Mouse (Mus musculus) liver, adult 2 months (tissue): ENCODE measurements around the gene Catsperd. TPM values are rescaled to one million over a fixed set of nuclear protein-coding genes. Genes with fewer than 3 reads are reported as not detected.
"Not testable (repeated sequence)": the region's sequence is repeated elsewhere in the genome, so short reads cannot be mapped to it uniquely, and the experiment has no call there.

Source experiments
- DNase-seq: peaks from one replicate; pipeline ENCODE4 v3.0.0-alpha.2; 2011; ENCODE audit warnings: low read depth, low spot score; ENCODE audit errors: extremely low read depth
- H3K27ac ChIP-seq: fragments of 200-500 bp; replicated peaks from 2 replicates; pipeline ENCODE4 v1.5.1; 2012; ENCODE audit warnings: low read depth, mild to moderate bottlenecking, control low read depth, inconsistent platforms, low read length; ENCODE audit not compliant: insufficient read depth
- H3K27me3 ChIP-seq: fragments of 200-500 bp; 2 replicates; pipeline ENCODE4 v1.6.1; 2012; ENCODE audit warnings: mild to moderate bottlenecking, moderate library complexity, low read length, inconsistent platforms; ENCODE audit not compliant: control insufficient read depth, insufficient read depth
- H3K36me3 ChIP-seq: fragments of 200-500 bp; 2 replicates; pipeline ENCODE4 v1.6.1; 2012; ENCODE audit warnings: low read length, inconsistent platforms; ENCODE audit not compliant: control insufficient read depth, insufficient read depth
- H3K4me1 ChIP-seq: fragments of 200-500 bp; 2 replicates; pipeline ENCODE4 v1.6.1; 2011; ENCODE audit warnings: low read length; ENCODE audit not compliant: control insufficient read depth, insufficient read depth
- H3K4me3 ChIP-seq: fragments of 200-500 bp; 2 replicates; pipeline ENCODE4 v1.5.1; 2011; ENCODE audit warnings: low read depth, mild to moderate bottlenecking, control low read depth, low read length, moderate library complexity; ENCODE audit not compliant: insufficient read depth
- H3K79me2 ChIP-seq: fragments of 200-500 bp; 2 replicates; pipeline ENCODE4 v1.6.1; 2012; ENCODE audit warnings: inconsistent platforms, mild to moderate bottlenecking, low read length, moderate library complexity; ENCODE audit not compliant: control insufficient read depth, insufficient read depth
- H3K9ac ChIP-seq: fragments of 200-500 bp; 2 replicates; pipeline ENCODE4 v1.6.1; 2012; ENCODE audit warnings: low read depth, mild to moderate bottlenecking, control low read depth, inconsistent platforms, low read length
- CTCF ChIP-seq: fragments of 200-500 bp; IDR thresholded peaks from 2 replicates; pipeline ENCODE4 v1.5.1; 2011; ENCODE audit warnings: low read depth, low read length, control low read depth
- POLR2A ChIP-seq: fragments of 200-500 bp; IDR thresholded peaks from 2 replicates; pipeline ENCODE4 v1.6.1; 2011; ENCODE audit warnings: low read length, control low read depth; ENCODE audit not compliant: insufficient read depth; ENCODE audit errors: extremely low read depth
- WGBS: fragments of 180-500 bp; shearing (Covaris S2); methylation state at CpG from one replicate; pipeline ENCODE4 v1.1.7; 2018; 5-methylcytosine and 5-hydroxymethylcytosine counted together
- polyA plus RNA-seq: library from polyadenylated mRNA; depleted of rRNA; stranded (reverse); fragments of >200 nt; gene quantifications from 2 replicates; pipeline ENCODE4 v1.2.3, GENCODE M21; 2012
- total RNA-seq: library from RNA; depleted of rRNA; stranded (reverse); fragments of >200 nt; gene quantifications from 2 replicates; pipeline ENCODE4 v1.2.3, GENCODE M21; 2014

Catsperd gene
- total and polyA plus RNA-seq, 2 experiments: 1.0 to 4.0 TPM

GRCm38 (mm10) chr17:56625495-56625894, 2.4 kb upstream of the Catsperd start:
- WGBS: 44% methylated on average over 3 of the region's 3 CpGs
- Histone ChIP-seq H3K27me3 (no peaks in the 10 kb centered on the region), H3K36me3 (peaks cover 10% of the 10 kb centered on the region; the same call in 1 of the 2 replicates), H3K4me3 (no peak overlapping the region), H3K27ac (no peak overlapping the region), H3K4me1 (peaks cover 10% of the 10 kb centered on the region; the same call in 1 of the 2 replicates), H3K79me2 (peaks cover 15% of the 10 kb centered on the region), H3K9ac (no peak overlapping the region)
- no peak for DNase-seq
- TF ChIP-seq CTCF: no peak
- no peak for TF ChIP-seq POLR2A

- H3K27me3 ChIP-seq: no peaks in the 10 kb centered on the region
- H3K79me2 ChIP-seq: peaks cover 15% of the 10 kb centered on the region
- WGBS: under 1% methylated on average over 32 of the region's 32 CpGs
- peaks cover 10% of the 10 kb centered on the region; the same call in 1 of the 2 replicates for H3K4me1 ChIP-seq
- H3K9ac ChIP-seq: peak overlapping the region; percentile 94
- no peak for DNase-seq
- peaks cover 7% of the 10 kb centered on the region; the same call in 1 of the 2 replicates for H3K36me3 ChIP-seq
- TF ChIP-seq CTCF (no peak), POLR2A (no peak)
- H3K27ac ChIP-seq: 0 out of 2 replicates have a peak overlapping the region, but pooled peaks have one; percentile 14
- peak overlapping the region; percentile 86 for H3K4me3 ChIP-seq
Observed at GRCm38 (mm10) chr17:56626260-56626659, 1.7 kb upstream of the Catsperd start.

GRCm38 (mm10) chr17:56626754-56627470, 1.0 kb upstream of the Catsperd start, which contains the start of gene Lonp1:
Lonp1 (minus strand) TSS chr17:56626887.
- TF ChIP-seq POLR2A (0 out of 2 replicates have a peak, but pooled peaks have one; percentile 36), CTCF (no peak)
- under 1% methylated on average over 51 of the region's 51 CpGs for WGBS
- DNase-seq: peak; percentile 93
- H3K4me3 ChIP-seq: peak within 1 kb of the TSS; percentile 86
- H3K27ac ChIP-seq: peak within 1 kb of the TSS; percentile 87
- H3K4me1 ChIP-seq: peaks cover 10% of the 10 kb centered on the region; the same call in 1 of the 2 replicates
- peaks cover 15% of the 10 kb centered on the region for H3K79me2 ChIP-seq
- no peaks in the 10 kb centered on the region for H3K27me3 ChIP-seq
- H3K36me3 ChIP-seq: peaks cover 3% of the 10 kb centered on the region; the same call in 1 of the 2 replicates
- H3K9ac ChIP-seq: peak within 1 kb of the TSS; percentile 94

GRCm38 (mm10) chr17:56629800-56630781, 2.1 kb downstream of the Catsperd start:
- H3K4me1 ChIP-seq, DNase-seq, H3K9ac ChIP-seq, H3K4me3 ChIP-seq, H3K27me3 ChIP-seq, H3K27ac ChIP-seq, H3K36me3 ChIP-seq: not testable (repeated sequence)
- 87% methylated on average over 27 of the region's 27 CpGs for WGBS
- peaks cover 11% of the 10 kb centered on the region for H3K79me2 ChIP-seq

- WGBS: 70% methylated on average over 4 of the region's 4 CpGs
- Histone ChIP-seq H3K4me1 (peaks cover 4% of the 10 kb centered on the region; the same call in 1 of the 2 replicates), H3K9ac (no peak overlapping the region), H3K27me3 (no peaks in the 10 kb centered on the region), H3K79me2 (no peaks in the 10 kb centered on the region), H3K36me3 (no peaks in the 10 kb centered on the region), H3K4me3 (no peak overlapping the region), H3K27ac (no peak overlapping the region)
- TF ChIP-seq CTCF (no peak), POLR2A (no peak)
- no peak for DNase-seq
Observed at GRCm38 (mm10) chr17:56631807-56632206, 3.9 kb downstream of the Catsperd start.
